8 mouse cellular contexts compared by ENCODE assay signal in genomic region chr2:30287027-30287373, GRCm38 (mm10). TPM values are rescaled to one million over a fixed set of nuclear protein-coding genes. Genes with fewer than 3 reads are reported as not detected.
DNase-seq lines count a peak whose midpoint lies in the region; ATAC-seq lines count a peak whose summit lies in the region.

No protein-coding gene starts in this region.

- ATAC-seq in frontal cortex, adult (ENCODE audit: low TSS enrichment): peak; percentile 42; the same call in 1 of the 2 replicates
- ATAC-seq in intestine, embryonic 14.5 days (replicated peaks; ENCODE audit: low FRiP score, low TSS enrichment, low read depth): no peak
- no peak for ATAC-seq in midbrain, embryonic 14.5 days (ENCODE audit: low FRiP score, low TSS enrichment)

- H3K4me2 ChIP-seq in intestine, embryonic 14.5 days (ENCODE audit: low read length): peak overlapping the region; percentile 92
- peak overlapping the region; percentile 91 for H3K4me2 ChIP-seq in midbrain, embryonic 14.5 days (ENCODE audit: low read length)

- H3K27me3 ChIP-seq in intestine, embryonic 14.5 days (replicated peaks; ENCODE audit: control insufficient read depth, insufficient read depth, low read length): no peaks in the 10 kb centered on the region
- H3K27me3 ChIP-seq in midbrain, embryonic 14.5 days (ENCODE audit: control insufficient read depth, insufficient read depth, low read length): no peaks in the 10 kb centered on the region

- H3K9ac ChIP-seq in intestine, embryonic 14.5 days (ENCODE audit: low read length): peak overlapping the region; percentile 69
- H3K9ac ChIP-seq in midbrain, embryonic 14.5 days (replicated peaks; ENCODE audit: low read length): peak overlapping the region; percentile 83

- H3K9me3 ChIP-seq in intestine, embryonic 14.5 days (ENCODE audit: control insufficient read depth, low read length): no peaks in the 10 kb centered on the region
- H3K9me3 ChIP-seq in midbrain, embryonic 14.5 days (ENCODE audit: control insufficient read depth, low read length): no peaks in the 10 kb centered on the region

- H3K4me3 ChIP-seq in intestine, embryonic 14.5 days (ENCODE audit: low read depth, low read length): peak overlapping the region; percentile 100
- H3K4me3 ChIP-seq in midbrain, embryonic 14.5 days (replicated peaks; ENCODE audit: low read depth, low read length): peak overlapping the region; percentile 92

- H3K4me1 ChIP-seq in intestine, embryonic 14.5 days (replicated peaks; ENCODE audit: control insufficient read depth, insufficient read depth, low read length): peaks cover 22% of the 10 kb centered on the region
- peaks cover 21% of the 10 kb centered on the region for H3K4me1 ChIP-seq in midbrain, embryonic 14.5 days (ENCODE audit: control insufficient read depth, insufficient read depth, low read length)

- peak overlapping the region; percentile 69; the same call in 1 of the 2 replicates for H3K27ac ChIP-seq in intestine, embryonic 14.5 days (ENCODE audit: low read depth)
- 0 out of 2 replicates have a peak overlapping the region, but pooled peaks have one; percentile 52 for H3K27ac ChIP-seq in midbrain, embryonic 14.5 days (replicated peaks; ENCODE audit: low read depth, low read length)

- DNase-seq in frontal cortex, postnatal 14 days (ENCODE audit: low spot score in 2 of 2): no peak
- peak; percentile 70 for DNase-seq in A20 (ENCODE audit: low read depth, low spot score)
- peak; percentile 40 for DNase-seq in c-Kit-positive CD71-positive TER-119-positive erythroid progenitor cells, embryonic 14.5 days (ENCODE audit: low spot score)
- DNase-seq in intestine, embryonic 14.5 days (ENCODE audit: low spot score): peak; percentile 64
- peak; percentile 63 for DNase-seq in midbrain, embryonic 14.5 days
- no peak for DNase-seq in ovary, postnatal 10 days (ENCODE audit: low spot score)
- no peak for DNase-seq in right cerebral cortex, postnatal 14 days

- WGBS in intestine, embryonic 14.5 days: under 1% methylated on average over 10 of the region's 10 CpGs
- under 1% methylated on average over 10 of the region's 10 CpGs for WGBS in midbrain, embryonic 14.5 days

- peaks cover 4% of the 10 kb centered on the region; the same call in 1 of the 2 replicates for H3K36me3 ChIP-seq in intestine, embryonic 14.5 days (ENCODE audit: control insufficient read depth, insufficient read depth, low read length)
- peaks cover 6% of the 10 kb centered on the region for H3K36me3 ChIP-seq in midbrain, embryonic 14.5 days (ENCODE audit: control insufficient read depth, insufficient read depth, low read length)

RNA-seq across cellular contexts. Expression of gene Nup188, which starts 0.8 kb away (rescaled TPM):
- 45.2 and 45.9 TPM in 2 replicates for polyA plus RNA-seq in intestine, embryonic 14.5 days (2014; fragmentation: Nextera tagmentation; extraction: Ambion mirVana)
- 20.5 and 26.0 TPM in 2 replicates for polyA plus RNA-seq in midbrain, embryonic 14.5 days (2014; fragmentation: Nextera tagmentation; extraction: Ambion mirVana)

RNA-seq across cellular contexts. Expression of gene Dolk, which starts 0.9 kb away (rescaled TPM):
- polyA plus RNA-seq in intestine, embryonic 14.5 days (2014; fragmentation: Nextera tagmentation; extraction: Ambion mirVana): 31.9 and 34.1 TPM in 2 replicates
- 32.2 and 32.7 TPM in 2 replicates for polyA plus RNA-seq in midbrain, embryonic 14.5 days (2014; fragmentation: Nextera tagmentation; extraction: Ambion mirVana)

RNA-seq across cellular contexts. Expression of gene Gm28038, which starts 6.2 kb away (rescaled TPM):
- polyA plus RNA-seq in intestine, embryonic 14.5 days (2014; fragmentation: Nextera tagmentation; extraction: Ambion mirVana): not detected in 2 replicates
- not detected in 2 replicates for polyA plus RNA-seq in midbrain, embryonic 14.5 days (2014; fragmentation: Nextera tagmentation; extraction: Ambion mirVana)

RNA-seq across cellular contexts. Expression of gene Phyhd1, which starts 21.0 kb away (rescaled TPM):
- polyA plus RNA-seq in intestine, embryonic 14.5 days (2014; fragmentation: Nextera tagmentation; extraction: Ambion mirVana): 13.3 and 14.1 TPM in 2 replicates
- 4.9 and 6.0 TPM in 2 replicates for polyA plus RNA-seq in midbrain, embryonic 14.5 days (2014; fragmentation: Nextera tagmentation; extraction: Ambion mirVana)

RNA-seq across cellular contexts. Expression of gene Gm28035, which starts 46.6 kb away (rescaled TPM):
- polyA plus RNA-seq in intestine, embryonic 14.5 days (2014; fragmentation: Nextera tagmentation; extraction: Ambion mirVana): 0.05 and 0.28 TPM in 2 replicates
- polyA plus RNA-seq in midbrain, embryonic 14.5 days (2014; fragmentation: Nextera tagmentation; extraction: Ambion mirVana): 0.25 TPM in 1 of 2 replicates, not detected in the other

Comparison
In these comparisons a context has a peak if more than half of its experiments do, and no peak if none do; other contexts are left out.
1. DNase-seq: peak in A20 (single experiment), c-Kit-positive CD71-positive TER-119-positive erythroid progenitor cells, embryonic 14.5 days (single experiment), intestine, embryonic 14.5 days (single experiment) and midbrain, embryonic 14.5 days (single experiment); none in frontal cortex, postnatal 14 days (0 of 2), ovary, postnatal 10 days (single experiment) and right cerebral cortex, postnatal 14 days (single experiment).